Mouse (Mus musculus): ENCODE results near the gene Gdf9.

- TF ChIP-seq POLR2A (IDR thresholded peaks at IDR 0.05; ENCODE audit: control insufficient read depth, low read depth, low read length) (no peak), CTCF (IDR thresholded peaks at IDR 0.05; ENCODE audit: control insufficient read depth, insufficient read depth, insufficient replicate concordance, low read depth, low read length) (no peak)
These were observed 41.9 kb downstream of the Gdf9 start for GRCm38 (mm10) chr11:53472709-53473108.
